Mouse (Mus musculus) kidney, embryonic 16.5 days (tissue): Measurements from ENCODE around the gene Kdelc1. TPM values are rescaled to one million over a fixed set of nuclear protein-coding genes. Genes with fewer than 3 reads are reported as not detected.

Experiments used
- ATAC-seq: fragments of 200-750 bp; cut with Nextera tagmentation; 2 replicates; pipeline ENCODE4 v1.8.0; 2017; ENCODE audit warnings: moderate TSS enrichment; ENCODE audit not compliant: low FRiP score, low TSS enrichment
- H3K27ac ChIP-seq: fragments of 300-500 bp; sonication (generic); 2 replicates; pipeline ENCODE4 v1.5.1; 2014; ENCODE audit warnings: low read length
- H3K27me3 ChIP-seq: fragments of 300-500 bp; sonication (generic); 2 replicates; pipeline ENCODE4 v1.6.1; 2014; ENCODE audit warnings: low read length, control low read depth, mixed read lengths; ENCODE audit not compliant: insufficient read depth
- H3K36me3 ChIP-seq: fragments of 300-500 bp; sonication (generic); 2 replicates; pipeline ENCODE4 v1.6.1; 2014; ENCODE audit warnings: low read length, control low read depth, mixed read lengths; ENCODE audit not compliant: insufficient read depth
- H3K4me1 ChIP-seq: fragments of 300-500 bp; sonication (generic); 2 replicates; pipeline ENCODE4 v1.6.1; 2014; ENCODE audit warnings: low read length, control low read depth, mixed read lengths; ENCODE audit not compliant: insufficient read depth
- H3K4me2 ChIP-seq: fragments of 300-500 bp; sonication (generic); replicated peaks from 2 replicates; pipeline ENCODE4 v1.6.1; 2014; ENCODE audit warnings: low read depth, low read length
- H3K4me3 ChIP-seq: fragments of 300-500 bp; sonication (generic); 2 replicates; pipeline ENCODE4 v1.5.1; 2014; ENCODE audit warnings: mild to moderate bottlenecking, low read length
- H3K9ac ChIP-seq: fragments of 300-500 bp; sonication (generic); replicated peaks from 2 replicates; pipeline ENCODE4 v1.6.1; 2014; ENCODE audit warnings: low read length
- H3K9me3 ChIP-seq: fragments of 300-500 bp; sonication (generic); 2 replicates; pipeline ENCODE4 v1.6.1; 2016; ENCODE audit warnings: low read length, control low read depth
- WGBS: fragments of 180-500 bp; shearing (Covaris S2); extraction: QIAGEN DNeasy Blood & Tissue Kit; methylation state at CpG from one replicate; pipeline ENCODE4 v1.1.7; 2014; 5-methylcytosine and 5-hydroxymethylcytosine counted together
- polyA plus RNA-seq: library from polyadenylated mRNA; unstranded; fragments of >200 nt; fragmentation: Nextera tagmentation; extraction: Ambion mirVana; gene quantifications from 2 replicates; pipeline ENCODE4 v1.2.1, GENCODE M21; 2015

The Kdelc1 gene
- 70.6 and 71.7 TPM in 2 replicates for polyA plus RNA-seq

DNA sequence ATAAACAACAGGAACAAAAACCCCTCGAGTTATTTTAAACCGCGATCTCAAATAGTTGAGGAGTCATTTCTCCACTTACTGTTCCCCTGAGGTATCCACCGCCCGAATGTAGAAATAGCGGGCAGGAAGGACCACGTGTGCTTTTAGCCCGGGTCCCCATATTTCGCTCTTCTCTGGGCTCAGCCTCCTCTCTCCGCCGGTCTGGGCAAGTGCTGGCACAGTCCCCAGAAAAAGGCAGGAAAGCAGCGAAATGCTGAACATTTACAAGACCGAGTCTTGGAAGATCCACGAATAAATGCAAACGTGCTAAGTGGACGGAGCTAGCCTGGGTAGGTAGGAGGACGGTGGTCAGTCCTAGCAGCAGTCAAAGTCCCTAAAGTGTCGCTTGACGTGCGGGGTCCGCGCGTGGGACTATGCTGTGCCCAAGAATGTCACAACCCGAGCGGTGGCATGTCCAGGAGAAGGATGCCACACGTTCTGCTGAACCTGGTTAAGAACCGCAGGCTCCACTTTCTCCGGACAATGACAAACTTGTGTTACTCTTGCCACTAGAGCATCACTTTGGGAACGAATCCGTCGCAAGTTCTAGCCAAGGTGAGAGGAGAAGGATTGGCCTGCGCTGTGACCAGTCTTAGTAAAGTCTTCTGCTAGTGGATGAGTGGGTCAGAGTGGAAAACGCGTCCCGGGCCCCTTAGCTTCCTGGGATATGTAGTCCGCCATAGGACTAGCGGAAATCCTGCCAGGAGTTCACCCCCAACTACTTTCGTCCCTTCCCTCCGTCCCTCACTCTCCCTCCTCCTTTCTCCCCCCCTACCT is at the start of gene Kdelc1, which contains the start of gene Bivm:
TSS of gene Kdelc1 (minus strand) at position 570 of the 816 bp plus-strand sequence.
TSS of gene Bivm (plus strand) at position 719 of the 816 bp plus-strand sequence.
- H3K27ac ChIP-seq: peak within 1 kb of the TSS; percentile 98
- H3K27me3 ChIP-seq: no peaks in the 10 kb centered on the region
- peaks cover 15% of the 10 kb centered on the region; the same call in 1 of the 2 replicates for H3K36me3 ChIP-seq
- H3K4me2 ChIP-seq: peak within 1 kb of the TSS; percentile 65
- ATAC-seq: peak; percentile 98
- WGBS: under 1% methylated on average over 39 of the region's 39 CpGs
- H3K9ac ChIP-seq: peak within 1 kb of the TSS; percentile 86
- no peaks in the 10 kb centered on the region for H3K9me3 ChIP-seq
- H3K4me3 ChIP-seq: peak within 1 kb of the TSS; percentile 78
- H3K4me1 ChIP-seq: peaks cover 13% of the 10 kb centered on the region

DNA sequence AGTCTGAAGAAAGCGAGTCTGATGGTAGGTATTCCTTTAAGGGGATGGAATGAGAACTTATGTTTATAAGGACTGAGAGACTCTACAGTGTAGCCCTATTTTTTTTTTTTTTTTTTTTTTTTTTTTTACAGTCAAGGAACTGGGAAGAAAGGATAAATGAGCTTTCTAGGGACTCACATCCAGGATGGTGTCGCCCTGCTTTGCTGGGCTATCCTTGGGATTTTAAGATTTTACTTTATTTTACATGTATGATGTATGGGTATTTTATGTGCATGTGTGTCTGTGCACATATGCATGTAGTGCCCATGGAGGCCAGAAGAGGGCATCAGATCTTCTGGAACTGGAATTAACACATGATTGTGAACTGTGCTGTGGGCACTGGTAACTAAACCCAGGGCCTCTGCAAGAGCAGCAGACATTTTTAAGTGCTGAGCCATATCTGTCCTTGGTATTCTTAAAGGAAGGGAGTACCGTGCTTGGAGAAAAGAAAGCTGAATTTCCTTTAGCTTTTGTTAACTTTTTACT is 49.3 kb upstream of the Kdelc1 start:
- H3K9me3 ChIP-seq: peaks cover 11% of the 10 kb centered on the region
- peaks cover 58% of the 10 kb centered on the region for H3K36me3 ChIP-seq
- H3K27ac ChIP-seq: no peak overlapping the region
- WGBS: 91% methylated on average over 3 of the region's 3 CpGs
- no peaks in the 10 kb centered on the region for H3K27me3 ChIP-seq
- no peak overlapping the region for H3K4me3 ChIP-seq
- no peaks in the 10 kb centered on the region for H3K4me1 ChIP-seq
- no peak for ATAC-seq
- H3K9ac ChIP-seq: no peak overlapping the region
- no peak overlapping the region for H3K4me2 ChIP-seq

DNA sequence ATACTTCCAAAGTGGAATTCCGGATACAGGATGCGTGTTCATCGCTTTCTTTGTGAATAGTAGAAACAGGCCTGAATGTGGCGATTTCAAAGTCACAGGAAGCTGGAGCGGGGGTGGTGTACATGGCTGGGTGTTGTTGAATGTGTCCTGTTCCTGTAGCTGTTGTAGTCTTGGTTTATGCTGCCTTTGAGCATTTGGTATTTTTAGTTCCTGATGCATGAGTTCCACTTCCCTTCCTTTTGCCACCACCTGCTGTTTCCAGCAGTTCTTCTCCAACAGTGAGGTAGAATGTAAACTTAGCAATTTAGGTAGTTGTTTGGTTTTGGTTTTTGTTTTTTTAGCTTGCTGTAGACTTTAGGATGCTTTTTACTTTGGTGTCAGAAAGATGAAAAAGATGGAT is 43.8 kb upstream of the Kdelc1 start:
- H3K4me1 ChIP-seq: no peaks in the 10 kb centered on the region
- H3K4me2 ChIP-seq: no peak overlapping the region
- H3K27ac ChIP-seq: no peak overlapping the region
- no peaks in the 10 kb centered on the region for H3K27me3 ChIP-seq
- H3K9me3 ChIP-seq: no peaks in the 10 kb centered on the region
- no peak overlapping the region for H3K4me3 ChIP-seq
- H3K9ac ChIP-seq: no peak overlapping the region
- ATAC-seq: no peak
- 97% methylated on average over 5 of the region's 5 CpGs for WGBS
- H3K36me3 ChIP-seq: peaks cover 64% of the 10 kb centered on the region

DNA sequence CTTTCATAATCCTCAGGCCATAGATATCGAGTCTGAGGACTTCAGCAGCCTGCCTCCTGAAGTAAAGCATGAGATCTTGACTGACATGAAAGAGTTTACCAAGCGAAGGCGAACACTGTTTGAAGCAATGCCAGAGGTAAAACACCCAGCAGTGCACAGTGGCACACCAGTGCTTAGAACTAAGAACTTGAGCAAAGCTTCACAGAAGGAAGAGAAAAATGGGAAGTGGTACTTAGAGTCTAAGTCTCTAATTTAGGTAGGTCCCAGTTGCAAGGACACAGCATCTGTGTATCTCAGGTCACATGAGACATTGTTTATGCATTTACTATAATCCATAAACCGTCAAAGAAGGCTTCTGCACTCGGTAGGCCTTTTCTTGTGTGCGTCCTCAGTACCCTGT is 43.2 kb upstream of the Kdelc1 start:
- no peak for ATAC-seq
- no peaks in the 10 kb centered on the region for H3K9me3 ChIP-seq
- H3K4me3 ChIP-seq: no peak overlapping the region
- no peak overlapping the region for H3K9ac ChIP-seq
- no peak overlapping the region for H3K4me2 ChIP-seq
- H3K27me3 ChIP-seq: no peaks in the 10 kb centered on the region
- H3K4me1 ChIP-seq: no peaks in the 10 kb centered on the region
- no peak overlapping the region for H3K27ac ChIP-seq
- peaks cover 59% of the 10 kb centered on the region for H3K36me3 ChIP-seq
- WGBS: 96% methylated on average over 6 of the region's 6 CpGs

DNA sequence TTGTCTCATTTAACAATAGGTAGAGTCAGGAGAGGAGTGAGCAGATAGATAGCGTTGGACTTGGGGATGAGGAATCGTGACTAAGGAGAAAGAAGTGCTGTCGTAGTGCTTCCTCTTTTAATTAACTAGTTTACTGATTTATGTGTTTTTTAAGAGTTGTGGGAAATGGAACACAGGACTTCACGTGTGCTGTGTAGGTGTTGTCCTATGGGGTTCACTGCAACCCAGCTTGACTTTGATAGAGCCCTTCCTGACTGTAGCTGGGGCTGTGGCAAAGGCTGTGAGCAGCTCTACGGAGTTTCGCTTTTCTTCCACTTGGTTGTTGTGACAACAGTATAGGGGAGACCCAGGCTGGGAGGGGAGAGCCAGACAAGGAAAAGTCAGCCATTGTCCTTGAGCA is 39.7 kb upstream of the Kdelc1 start:
- no peak for ATAC-seq
- Histone ChIP-seq H3K36me3 (peaks cover 46% of the 10 kb centered on the region), H3K27ac (no peak overlapping the region), H3K4me2 (no peak overlapping the region), H3K4me3 (no peak overlapping the region), H3K27me3 (no peaks in the 10 kb centered on the region), H3K9ac (no peak overlapping the region), H3K4me1 (no peaks in the 10 kb centered on the region), H3K9me3 (no peaks in the 10 kb centered on the region)
- WGBS: 89% methylated on average over 6 of the region's 6 CpGs

DNA sequence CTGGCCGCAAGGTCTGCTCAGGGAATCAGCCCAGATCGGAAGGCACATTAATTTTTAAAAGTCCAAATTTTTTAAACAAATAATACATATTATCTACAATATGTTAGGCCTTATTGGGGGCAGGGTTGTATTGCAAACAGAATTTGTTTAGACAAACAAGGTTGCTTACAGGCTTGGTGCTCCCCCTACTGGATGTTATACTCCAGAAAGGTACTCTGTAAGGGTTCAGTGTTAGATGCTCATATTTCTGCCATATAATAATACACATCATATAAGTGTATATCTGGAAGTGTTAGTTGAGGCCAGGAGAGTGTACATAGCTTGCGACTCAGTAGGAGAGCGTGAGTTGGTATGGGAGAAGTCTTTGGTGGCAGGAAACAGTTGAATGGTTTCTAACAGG is 36.7 kb upstream of the Kdelc1 start:
- 94% methylated on average over 4 of the region's 4 CpGs for WGBS
- H3K27ac ChIP-seq: no peak overlapping the region
- no peaks in the 10 kb centered on the region for H3K27me3 ChIP-seq
- H3K9me3 ChIP-seq: no peaks in the 10 kb centered on the region
- H3K4me3 ChIP-seq: no peak overlapping the region
- no peak for ATAC-seq
- H3K4me2 ChIP-seq: no peak overlapping the region
- H3K4me1 ChIP-seq: no peaks in the 10 kb centered on the region
- peaks cover 22% of the 10 kb centered on the region for H3K36me3 ChIP-seq
- H3K9ac ChIP-seq: no peak overlapping the region

DNA sequence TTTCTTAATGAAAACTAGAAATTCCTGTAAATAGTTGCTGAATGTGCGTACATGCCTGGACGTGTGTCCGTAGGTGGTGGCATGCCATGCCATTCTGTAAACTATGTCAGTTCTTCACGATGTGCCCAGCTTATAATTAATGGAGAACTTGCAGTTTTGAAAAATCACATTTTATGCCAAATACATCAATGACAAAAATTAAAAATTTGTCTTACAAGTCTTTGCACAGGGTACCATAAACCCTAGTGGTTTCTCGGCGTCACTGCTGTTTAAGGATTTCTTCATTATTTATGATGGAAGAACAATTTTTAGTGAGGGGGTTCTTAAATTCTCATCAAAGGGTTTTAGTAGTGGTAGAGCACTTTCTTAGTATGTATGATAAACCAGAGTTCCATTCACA is 30.1 kb upstream of the Kdelc1 start:
- Histone ChIP-seq H3K9ac (0 out of 2 replicates have a peak overlapping the region, but pooled peaks have one; percentile 7), H3K4me3 (peak overlapping the region; percentile 92), H3K36me3 (0 out of 2 replicates have a peak, but pooled peaks cover 5% of the 10 kb centered on the region), H3K4me1 (peaks cover 7% of the 10 kb centered on the region), H3K27me3 (no peaks in the 10 kb centered on the region), H3K4me2 (peak overlapping the region; percentile 79), H3K9me3 (no peaks in the 10 kb centered on the region), H3K27ac (no peak overlapping the region)
- no peak for ATAC-seq
- 43% methylated on average over 6 of the region's 6 CpGs for WGBS

DNA sequence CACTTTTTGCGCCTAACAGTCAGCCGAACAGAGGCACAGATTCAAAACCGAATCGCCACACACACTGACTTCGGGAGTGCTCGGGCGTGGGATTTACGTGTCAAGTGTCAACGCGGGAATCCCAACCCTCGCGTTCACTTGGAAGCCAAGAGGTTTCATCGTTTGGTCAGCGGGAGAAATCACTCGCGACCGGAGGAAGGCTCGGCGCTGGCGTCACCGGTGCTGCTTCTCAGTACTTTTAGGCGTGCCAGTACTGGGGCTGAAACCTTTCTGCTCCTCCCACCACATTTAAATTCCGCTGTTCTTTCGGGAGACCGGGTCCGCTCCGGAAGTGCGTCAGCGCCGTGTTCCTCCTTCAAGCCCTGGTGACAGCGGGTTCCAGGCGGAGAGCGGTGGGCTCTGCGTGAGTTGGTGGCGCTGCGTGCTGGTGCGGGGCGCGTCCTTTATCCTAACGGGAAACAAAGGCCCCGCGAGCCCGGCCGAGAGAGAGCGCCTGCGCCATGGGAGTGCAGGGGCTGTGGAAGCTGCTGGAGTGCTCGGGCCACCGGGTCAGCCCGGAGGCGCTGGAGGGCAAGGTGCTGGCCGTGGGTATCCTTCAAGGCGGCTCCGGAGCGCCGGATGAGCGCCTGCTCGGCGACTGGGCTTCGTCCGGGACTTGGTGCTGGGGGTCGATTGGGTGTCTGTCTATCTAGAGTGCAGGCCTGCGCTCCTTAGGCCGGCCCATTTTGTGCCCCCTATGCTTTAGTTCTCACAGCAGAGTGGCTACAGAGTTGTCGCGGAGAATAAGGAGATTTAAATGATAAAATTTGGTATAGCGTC is 29.2 kb upstream of the Kdelc1 start, which contains the start of gene Ercc5:
TSS of gene Ercc5 (plus strand) at position 182 of the 819 bp plus-strand sequence.
- Histone ChIP-seq H3K9ac (peak within 1 kb of the TSS; percentile 96), H3K9me3 (no peaks in the 10 kb centered on the region), H3K4me2 (peak within 1 kb of the TSS; percentile 79), H3K4me1 (peaks cover 7% of the 10 kb centered on the region), H3K36me3 (peaks cover 10% of the 10 kb centered on the region; the same call in 1 of the 2 replicates), H3K4me3 (peak within 1 kb of the TSS; percentile 92), H3K27me3 (no peaks in the 10 kb centered on the region), H3K27ac (peak within 1 kb of the TSS; percentile 95)
- WGBS: under 1% methylated on average over 66 of the region's 66 CpGs
- peak; percentile 97 for ATAC-seq

DNA sequence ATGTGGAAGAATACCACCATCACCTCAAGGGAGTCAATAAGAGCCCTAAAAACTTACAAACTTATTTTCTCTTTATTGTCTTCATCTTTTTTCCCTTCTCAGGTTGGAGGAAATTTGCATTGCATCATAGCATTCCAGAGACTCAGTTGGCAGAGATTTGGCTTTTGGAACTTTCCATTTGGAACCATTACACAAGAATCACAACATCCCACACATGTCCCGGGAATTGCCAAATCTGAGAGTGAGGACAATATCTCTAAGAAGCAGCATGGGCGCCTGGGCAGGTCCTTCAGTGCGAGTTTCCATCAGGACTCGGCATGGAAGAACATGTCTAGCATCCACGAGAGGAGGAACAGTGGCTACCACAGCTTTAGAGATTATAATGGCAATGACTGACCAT is 24.1 kb upstream of the Kdelc1 start:
- no peak for ATAC-seq
- no peaks in the 10 kb centered on the region for H3K27me3 ChIP-seq

More for the DNA sequence above, 24.1 kb upstream of the Kdelc1 start:
- H3K4me3 ChIP-seq: no peak overlapping the region
- H3K9ac ChIP-seq: no peak overlapping the region
- peaks cover 26% of the 10 kb centered on the region; the same call in 1 of the 2 replicates for H3K36me3 ChIP-seq
- H3K27ac ChIP-seq: no peak overlapping the region
- no peaks in the 10 kb centered on the region for H3K9me3 ChIP-seq
- no peak overlapping the region for H3K4me2 ChIP-seq
- WGBS: 91% methylated on average over 5 of the region's 5 CpGs
- no peaks in the 10 kb centered on the region for H3K4me1 ChIP-seq
